Mouse (Mus musculus) G1E (cell line): ENCODE measurements around the gene Kcnmb2.

ENCODE experiments used
- CTCF ChIP-seq: IDR thresholded peaks from 2 replicates; pipeline ENCODE4 v1.5.1; 2012; ENCODE audit warnings: low read depth, low read length, inconsistent platforms, mixed read lengths
- GATA1 ChIP-seq: IDR thresholded peaks from 2 replicates; pipeline ENCODE4 v1.6.1; 2012; ENCODE audit warnings: borderline replicate concordance, low read length, inconsistent platforms, mixed read lengths
- GATA2 ChIP-seq: IDR thresholded peaks from 2 replicates; pipeline ENCODE4 v1.6.1; 2012; ENCODE audit warnings: low read depth, low read length, inconsistent platforms, borderline replicate concordance
- POLR2AphosphoS5 ChIP-seq: IDR thresholded peaks from 2 replicates; pipeline ENCODE4 v1.6.1; 2012; ENCODE audit warnings: low read depth, low read length, inconsistent platforms; ENCODE audit not compliant: insufficient replicate concordance
- TAL1 ChIP-seq: conservative IDR thresholded peaks from 2 replicates; pipeline ENCODE4 v1.6.1; 2012; ENCODE audit warnings: low read depth, low read length, inconsistent platforms, mixed read lengths

DNA sequence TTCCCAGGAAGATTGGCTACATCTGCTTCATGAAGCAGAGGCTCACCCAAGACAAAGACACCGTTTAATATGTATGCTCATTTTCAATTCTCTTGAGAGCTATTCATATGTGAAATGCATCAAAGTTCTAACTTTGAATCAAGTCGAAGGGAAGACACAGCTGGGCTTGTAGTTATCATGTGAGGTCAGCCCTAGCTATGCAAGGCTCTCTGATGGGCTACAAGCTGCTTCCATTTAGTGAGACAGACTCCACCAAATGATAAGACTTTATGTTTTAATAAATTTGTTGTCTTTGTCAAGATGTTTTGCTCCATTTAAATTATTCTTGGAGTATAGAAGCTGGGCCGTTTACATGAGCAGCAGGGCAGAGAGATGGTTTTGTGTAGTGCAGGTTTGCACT lies 58.9 kb downstream of the Kcnmb2 start:
- TF ChIP-seq CTCF (no peak), GATA1 (no peak), TAL1 (no peak), POLR2AphosphoS5 (no peak), GATA2 (no peak)
